Mouse (Mus musculus): ENCODE measurements around the gene Cwc25. TPM values are rescaled to one million over a fixed set of nuclear protein-coding genes. Genes with fewer than 3 reads are reported as not detected.
"Not testable (repeated sequence)": the region's sequence is repeated elsewhere in the genome, so short reads cannot be mapped to it uniquely, and the experiment has no call there.

Cwc25 gene
- polyA plus RNA-seq, 1 experiment, result 19.7 TPM

DNA sequence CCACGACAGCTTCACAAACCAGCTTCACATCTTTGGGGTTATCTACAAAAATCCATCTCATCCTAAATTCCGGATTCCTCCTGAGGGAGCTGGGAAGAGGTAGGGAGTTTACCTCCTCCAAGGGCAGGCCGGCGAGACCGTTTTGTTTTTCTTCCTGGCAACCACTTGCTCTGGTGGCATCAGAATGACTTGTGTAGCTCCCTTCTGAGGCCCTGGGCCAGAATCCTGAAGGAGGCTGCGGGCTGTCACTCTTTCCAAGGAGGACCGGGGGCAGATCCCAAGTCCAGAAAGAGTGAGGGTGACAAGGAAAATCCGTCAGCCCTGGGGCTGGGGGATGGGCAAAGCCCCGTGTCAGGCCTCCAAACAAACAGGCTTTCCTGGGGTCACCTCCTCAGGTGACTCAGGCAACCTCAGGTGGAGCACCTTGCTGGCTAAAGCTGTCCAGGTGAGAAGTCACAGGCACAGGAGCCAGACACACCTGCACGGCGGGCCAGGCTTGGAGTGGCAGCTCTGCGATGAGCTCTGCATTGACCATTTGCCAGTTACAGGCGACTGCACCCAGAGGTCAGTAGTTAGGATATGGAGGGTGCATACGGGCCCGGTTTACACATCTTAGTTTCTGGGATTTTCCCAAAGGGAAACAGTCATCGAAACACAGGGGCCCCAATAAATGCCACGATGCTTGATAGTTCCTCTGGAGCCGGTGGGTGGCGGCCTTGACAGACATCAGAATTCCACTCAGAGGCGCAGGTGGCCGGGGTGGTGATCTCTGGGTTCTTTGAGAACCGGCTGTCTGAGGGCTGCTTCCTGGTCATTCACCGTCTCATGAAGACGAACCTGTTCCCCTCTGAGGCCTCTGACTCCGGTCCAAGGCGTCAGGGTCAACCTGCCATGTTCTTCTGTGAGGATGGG, 48.7 kb downstream of the Cwc25 start:
- TF ChIP-seq POLR2A (IDR thresholded peaks at IDR 0.05; ENCODE audit: borderline replicate concordance, extremely low read depth, insufficient read depth, insufficient read length, poor library complexity, severe bottlenecking), result no peak
- no peak for TF ChIP-seq CTCF (IDR thresholded peaks at IDR 0.05; ENCODE audit: borderline replicate concordance, extremely low read depth, insufficient read depth, insufficient read length)
- DNase-seq (ENCODE audit: low read depth), result no peak

- TF ChIP-seq POLR2A (IDR thresholded peaks at IDR 0.05; ENCODE audit: borderline replicate concordance, extremely low read depth, insufficient read depth, insufficient read length, poor library complexity, severe bottlenecking) (no peak), CTCF (IDR thresholded peaks at IDR 0.05; ENCODE audit: borderline replicate concordance, extremely low read depth, insufficient read depth, insufficient read length) (no peak)
- no peak for DNase-seq (ENCODE audit: low read depth)
Measured at GRCm38 (mm10) chr11:97716021-97716420, 50.3 kb downstream of the Cwc25 start.

GRCm38 (mm10) chr11:97714784-97715760, 51.3 kb downstream of the Cwc25 start:
- peak; percentile 5 for DNase-seq (ENCODE audit: low read depth)
- TF ChIP-seq POLR2A (IDR thresholded peaks at IDR 0.05; ENCODE audit: borderline replicate concordance, extremely low read depth, insufficient read depth, insufficient read length, poor library complexity, severe bottlenecking), result no peak
- TF ChIP-seq CTCF (IDR thresholded peaks at IDR 0.05; ENCODE audit: borderline replicate concordance, extremely low read depth, insufficient read depth, insufficient read length), result no peak

GRCm38 (mm10) chr11:97714356-97714755, 52.0 kb downstream of the Cwc25 start:
- DNase-seq (ENCODE audit: low read depth), result no peak
- TF ChIP-seq POLR2A (IDR thresholded peaks at IDR 0.05; ENCODE audit: borderline replicate concordance, extremely low read depth, insufficient read depth, insufficient read length, poor library complexity, severe bottlenecking), result no peak

- peak; percentile 15 for DNase-seq (ENCODE audit: low read depth)
- TF ChIP-seq POLR2A (IDR thresholded peaks at IDR 0.05; ENCODE audit: borderline replicate concordance, extremely low read depth, insufficient read depth, insufficient read length, poor library complexity, severe bottlenecking) (no peak), CTCF (IDR thresholded peaks at IDR 0.05; ENCODE audit: borderline replicate concordance, extremely low read depth, insufficient read depth, insufficient read length) (no peak)
Measured at GRCm38 (mm10) chr11:97713896-97714295, 52.5 kb downstream of the Cwc25 start.

- DNase-seq (ENCODE audit: low read depth), result no peak
- TF ChIP-seq POLR2A (IDR thresholded peaks at IDR 0.05; ENCODE audit: borderline replicate concordance, extremely low read depth, insufficient read depth, insufficient read length, poor library complexity, severe bottlenecking) (no peak), CTCF (IDR thresholded peaks at IDR 0.05; ENCODE audit: borderline replicate concordance, extremely low read depth, insufficient read depth, insufficient read length) (no peak)
Measured at GRCm38 (mm10) chr11:97712286-97712685, 54.1 kb downstream of the Cwc25 start.

DNA sequence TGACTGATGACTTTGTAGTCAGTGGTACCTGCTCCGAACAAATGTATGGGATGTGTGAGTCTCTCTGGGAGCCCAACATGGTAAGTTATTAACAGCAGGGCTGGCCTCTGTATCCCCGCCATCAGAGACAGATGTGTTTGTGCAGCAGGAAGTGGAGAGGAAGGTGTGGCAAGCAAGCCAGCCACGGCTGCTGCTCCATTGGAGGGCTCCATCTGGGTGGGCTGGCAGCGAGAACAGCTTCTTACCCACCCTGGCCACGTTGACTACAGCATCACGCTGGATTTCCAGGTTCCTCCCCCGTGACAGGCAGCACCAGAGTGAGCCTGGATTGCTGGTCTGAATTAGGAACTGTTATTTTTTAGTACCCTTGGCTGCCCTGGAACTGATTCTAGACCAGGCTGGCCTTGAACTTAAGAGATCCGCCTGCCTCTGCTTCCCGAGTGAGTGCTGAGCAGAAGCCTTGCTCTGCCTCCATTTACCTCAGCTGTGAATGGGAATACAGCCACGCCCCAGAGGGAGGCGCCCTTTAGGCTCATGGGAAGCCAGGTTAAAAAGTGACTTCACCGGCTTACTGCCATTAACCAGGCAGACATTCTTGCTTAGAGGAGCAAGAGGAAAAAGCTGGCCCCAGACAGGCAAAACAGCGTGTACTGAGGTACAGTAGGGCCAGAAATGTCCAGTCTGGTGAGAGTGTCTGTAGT, 55.0 kb downstream of the Cwc25 start:
- no peak for DNase-seq (ENCODE audit: low read depth)
- TF ChIP-seq CTCF (IDR thresholded peaks at IDR 0.05; ENCODE audit: borderline replicate concordance, extremely low read depth, insufficient read depth, insufficient read length) (no peak), POLR2A (IDR thresholded peaks at IDR 0.05; ENCODE audit: borderline replicate concordance, extremely low read depth, insufficient read depth, insufficient read length, poor library complexity, severe bottlenecking) (no peak)

- not testable (repeated sequence) for DNase-seq (ENCODE audit: low read depth)
Measured at GRCm38 (mm10) chr11:97710067-97710466, 56.3 kb downstream of the Cwc25 start.

DNA sequence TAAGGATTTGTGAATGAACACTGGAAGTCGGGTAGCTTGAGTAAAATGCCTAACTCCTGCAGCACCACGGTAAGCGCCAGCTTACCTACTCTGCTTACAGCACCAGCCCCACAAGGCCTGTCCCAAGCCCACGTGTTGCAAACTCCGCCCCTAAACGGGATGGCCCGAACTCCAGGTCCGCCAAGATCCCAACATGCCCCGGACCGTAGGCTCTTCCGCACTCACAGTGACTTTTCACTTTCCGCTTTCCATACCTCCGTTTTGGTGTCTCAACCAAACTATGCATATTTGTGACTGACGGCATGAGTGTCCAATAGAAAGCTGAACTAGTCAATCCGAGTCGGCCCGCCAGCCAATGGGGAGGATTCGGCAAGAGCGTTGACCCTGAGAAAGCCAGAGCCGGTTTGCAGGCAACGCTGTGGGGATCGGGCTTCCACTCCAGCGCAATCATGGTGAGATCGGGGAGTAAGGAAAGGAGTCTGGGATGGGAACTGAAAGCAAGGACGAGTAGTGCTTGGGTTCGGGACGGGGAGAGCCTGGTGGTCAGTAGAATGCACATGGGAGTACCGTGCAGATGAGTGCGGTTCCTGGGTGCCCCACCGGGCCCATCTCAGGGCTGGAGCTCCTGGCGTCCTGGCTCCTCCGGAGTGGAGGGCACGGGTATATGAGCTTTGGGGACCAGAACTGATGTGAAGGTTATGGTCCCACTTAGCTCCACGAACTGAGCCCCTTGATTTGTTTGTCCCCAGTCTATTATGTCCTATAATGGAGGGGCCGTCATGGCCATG, 63.1 kb downstream of the Cwc25 start, which contains the start of gene Psmb3:
Gene Psmb3 (plus strand): TSS at position 361 of the 788 bp plus-strand sequence.
- TF ChIP-seq CTCF (IDR thresholded peaks at IDR 0.05; ENCODE audit: borderline replicate concordance, extremely low read depth, insufficient read depth, insufficient read length) (no peak), POLR2A (IDR thresholded peaks at IDR 0.05; ENCODE audit: borderline replicate concordance, extremely low read depth, insufficient read depth, insufficient read length, poor library complexity, severe bottlenecking) (peak; percentile 65; the same call in 1 of the 2 replicates)
- DNase-seq (ENCODE audit: low read depth), result peak; percentile 100

GRCm38 (mm10) chr11:97702393-97702745, 64.0 kb downstream of the Cwc25 start:
- TF ChIP-seq CTCF (IDR thresholded peaks at IDR 0.05; ENCODE audit: borderline replicate concordance, extremely low read depth, insufficient read depth, insufficient read length), result no peak
- DNase-seq (ENCODE audit: low read depth), result peak; percentile 95

Measured in brain, embryonic 14.5 days (tissue).